Mouse (Mus musculus): ENCODE results near the gene Gm9774.

The Gm9774 gene

GRCm38 (mm10) chr3:92429323-92429722, at the start of gene Gm9774:
Gene Gm9774, minus strand, starts transcription at chr3:92429423.
- no peak for DNase-seq (ENCODE audit: low spot score in 2 of 2)

- no peak for DNase-seq (ENCODE audit: low spot score in 2 of 2)
Measured at GRCm38 (mm10) chr3:92470111-92470510, 40.9 kb upstream of the Gm9774 start.

GRCm38 (mm10) chr3:92467424-92467823, 38.2 kb upstream of the Gm9774 start:
- DNase-seq (ENCODE audit: low spot score in 2 of 2): no peak

- no peak for DNase-seq (ENCODE audit: low spot score in 2 of 2)
Measured at GRCm38 (mm10) chr3:92466576-92466975, 37.4 kb upstream of the Gm9774 start.

- DNase-seq (ENCODE audit: low spot score in 2 of 2): no peak
Measured at GRCm38 (mm10) chr3:92458620-92459019, 29.4 kb upstream of the Gm9774 start, which contains the start of gene Sprr3. Gene Sprr3, minus strand, starts transcription at chr3:92458720.

GRCm38 (mm10) chr3:92455151-92455550, 25.9 kb upstream of the Gm9774 start:
- DNase-seq (ENCODE audit: low spot score in 2 of 2): no peak

- no peak for DNase-seq (ENCODE audit: low spot score in 2 of 2)
Measured at GRCm38 (mm10) chr3:92440177-92440576, 11.0 kb upstream of the Gm9774 start.

GRCm38 (mm10) chr3:92438689-92439088, 9.5 kb upstream of the Gm9774 start, which contains the start of gene Sprr1b:
Gene Sprr1b, minus strand, starts transcription at chr3:92438789.
- no peak for DNase-seq (ENCODE audit: low spot score in 2 of 2)

GRCm38 (mm10) chr3:92432282-92432681, 3.1 kb upstream of the Gm9774 start, which contains the start of gene Sprr2k:
Gene Sprr2k, plus strand, starts transcription at chr3:92432582.
- DNase-seq (ENCODE audit: low spot score in 2 of 2): no peak

GRCm38 (mm10) chr3:92417782-92418181, 11.4 kb downstream of the Gm9774 start, which contains the start of gene Sprr2j-ps:
Gene Sprr2j-ps, plus strand, starts transcription at chr3:92418082.
- DNase-seq (ENCODE audit: low spot score in 2 of 2): no peak

GRCm38 (mm10) chr3:92407691-92408090, 21.5 kb downstream of the Gm9774 start, which contains the start of gene Sprr2i:
Gene Sprr2i, plus strand, starts transcription at chr3:92407991.
- no peak for DNase-seq (ENCODE audit: low spot score in 2 of 2)

- DNase-seq (ENCODE audit: low spot score in 2 of 2): no peak
Measured at GRCm38 (mm10) chr3:92394301-92394700, 34.9 kb downstream of the Gm9774 start.

- DNase-seq (ENCODE audit: low spot score in 2 of 2): no peak
Measured at GRCm38 (mm10) chr3:92385385-92385784, 43.8 kb downstream of the Gm9774 start, which contains the start of gene Sprr2h. Gene Sprr2h, plus strand, starts transcription at chr3:92385685.
